Mouse (Mus musculus) CH12.LX (cell line): ENCODE measurements around the gene Slain1. TPM values are rescaled to one million over a fixed set of nuclear protein-coding genes. Genes with fewer than 3 reads are reported as not detected.

Experiments
- DNase-seq: peaks from one replicate; pipeline ENCODE4 v3.0.0-alpha.2; 2013; ENCODE audit errors: extremely low read depth
- H3K27ac ChIP-seq: 2 replicates; pipeline ENCODE4 v1.5.1; 2012; ENCODE audit warnings: low read depth, mild to moderate bottlenecking, control low read depth, moderate library complexity; ENCODE audit not compliant: insufficient read depth
- H3K27me3 ChIP-seq: replicated peaks from 2 replicates; pipeline ENCODE3; 2012; ENCODE audit warnings: inconsistent platforms
- H3K36me3 ChIP-seq, 2 experiments: replicated peaks in 1 of 2; 2 replicates each; pipeline versions ENCODE3 to v1.6.1; 2012; ENCODE audit warnings: inconsistent platforms in 1 of 2, low read length in 1 of 2, mild to moderate bottlenecking in 1 of 2, mixed read lengths in 1 of 2, moderate library complexity in 1 of 2; ENCODE audit not compliant: control insufficient read depth in 1 of 2, insufficient read depth in 1 of 2
- H3K4me1 ChIP-seq, 2 experiments: 2 replicates each; pipeline ENCODE4 v1.6.1; 2012; ENCODE audit warnings: inconsistent platforms in 1 of 2, moderate library complexity in 1 of 2; ENCODE audit not compliant: insufficient read depth in 2 of 2, control insufficient read depth in 1 of 2
- H3K4me2 ChIP-seq: 2 replicates; pipeline ENCODE4 v1.6.1; 2012; ENCODE audit warnings: low read depth, mild to moderate bottlenecking, control low read depth; ENCODE audit not compliant: poor library complexity, insufficient read depth, severe bottlenecking
- H3K4me3 ChIP-seq, 3 experiments: fragments of 150-350 bp in 1 of 3; sonication (generic) in 1 of 3; replicated peaks in 1 of 3; 2 replicates each; pipeline versions ENCODE3 to v1.5.1; 2011 to 2012; ENCODE audit warnings: low read depth in 2 of 3, low read length in 2 of 3, mild to moderate bottlenecking in 2 of 3, moderate library complexity in 2 of 3, control low read depth in 1 of 3, improper control_type of control experiment in 1 of 3, inconsistent platforms in 1 of 3, mixed read lengths in 1 of 3; ENCODE audit not compliant: poor library complexity in 1 of 3
- H3K79me2 ChIP-seq: replicated peaks from 2 replicates; pipeline ENCODE4 v1.6.1; 2012; ENCODE audit warnings: mild to moderate bottlenecking, moderate library complexity; ENCODE audit not compliant: control insufficient read depth, poor library complexity, insufficient read depth, severe bottlenecking; ENCODE audit errors: extremely low read depth
- H3K9ac ChIP-seq: 2 replicates; pipeline ENCODE4 v1.6.1; 2012; ENCODE audit warnings: low read depth, mild to moderate bottlenecking, control low read depth, moderate library complexity; ENCODE audit not compliant: insufficient read depth
- H3K9me3 ChIP-seq: replicated peaks from 2 replicates; pipeline ENCODE3; 2012; ENCODE audit warnings: low read length, inconsistent platforms, mixed read lengths
- CHD1 ChIP-seq: IDR thresholded peaks from 2 replicates; pipeline ENCODE4 v1.6.1; 2012; ENCODE audit warnings: low read depth, low read length, improper control_type of control experiment, inconsistent platforms
- CHD2 ChIP-seq: IDR thresholded peaks from 2 replicates; pipeline ENCODE4 v1.6.1; 2011; ENCODE audit warnings: low read length, improper control_type of control experiment
- E2F4 ChIP-seq: IDR thresholded peaks from 2 replicates; pipeline ENCODE4 v1.6.1; 2011; ENCODE audit warnings: low read depth, low read length, improper control_type of control experiment; ENCODE audit not compliant: insufficient replicate concordance
- ELF1 ChIP-seq: IDR thresholded peaks from 2 replicates; pipeline ENCODE4 v1.6.1; 2014; ENCODE audit warnings: low read depth, mild to moderate bottlenecking, inconsistent platforms, low read length, improper control_type of control experiment
- EP300 ChIP-seq: IDR thresholded peaks from 2 replicates; pipeline ENCODE4 v1.6.1; 2011; ENCODE audit warnings: low read length, improper control_type of control experiment
- ETS1 ChIP-seq: conservative IDR thresholded peaks from 2 replicates; pipeline ENCODE4 v1.6.1; 2012; ENCODE audit warnings: low read depth, mild to moderate bottlenecking, inconsistent platforms, low read length, improper control_type of control experiment, moderate library complexity
- HCFC1 ChIP-seq: IDR thresholded peaks from 2 replicates; pipeline ENCODE4 v1.6.1; 2012; ENCODE audit warnings: low read depth, mild to moderate bottlenecking, inconsistent platforms, low read length, improper control_type of control experiment
- IRF4 ChIP-seq: IDR thresholded peaks from 2 replicates; pipeline ENCODE4 v1.6.1; 2014; ENCODE audit warnings: low read depth, mild to moderate bottlenecking, inconsistent platforms, low read length, improper control_type of control experiment
- JUN ChIP-seq: IDR thresholded peaks from 2 replicates; pipeline ENCODE4 v1.6.1; 2011; ENCODE audit warnings: low read depth, mild to moderate bottlenecking, low read length, improper control_type of control experiment, moderate library complexity; ENCODE audit not compliant: insufficient read depth
- JUND ChIP-seq: conservative IDR thresholded peaks from 2 replicates; pipeline ENCODE4 v1.6.1; 2011; ENCODE audit warnings: low read depth, low read length, improper control_type of control experiment
- KAT2A ChIP-seq: IDR thresholded peaks from 2 replicates; pipeline ENCODE4 v1.6.1; 2012; ENCODE audit warnings: low read length, improper control_type of control experiment, inconsistent platforms; ENCODE audit not compliant: insufficient replicate concordance
- MAFK ChIP-seq: IDR thresholded peaks from 2 replicates; pipeline ENCODE4 v1.6.1; 2011; ENCODE audit warnings: low read length, improper control_type of control experiment; ENCODE audit not compliant: insufficient replicate concordance
- MAX ChIP-seq: IDR thresholded peaks from 2 replicates; pipeline ENCODE4 v1.6.1; 2011; ENCODE audit warnings: low read length, improper control_type of control experiment
- MXI1 ChIP-seq: IDR thresholded peaks from 2 replicates; pipeline ENCODE4 v1.6.1; 2011; ENCODE audit warnings: mild to moderate bottlenecking, low read depth, low read length, improper control_type of control experiment
- MYC ChIP-seq: IDR thresholded peaks from 2 replicates; pipeline ENCODE4 v1.6.1; 2011; ENCODE audit warnings: low read depth, mild to moderate bottlenecking, improper control_type of control experiment, low read length
- NELFE ChIP-seq: IDR thresholded peaks from 2 replicates; pipeline ENCODE4 v1.6.1; 2011; ENCODE audit warnings: low read depth, low read length, improper control_type of control experiment
- NRF1 ChIP-seq: IDR thresholded peaks from 2 replicates; pipeline ENCODE4 v1.6.1; 2014; ENCODE audit warnings: low read depth, mild to moderate bottlenecking, inconsistent platforms, low read length, improper control_type of control experiment, moderate library complexity
- PAX5 ChIP-seq: IDR thresholded peaks from 2 replicates; pipeline ENCODE4 v1.6.1; 2012; ENCODE audit warnings: low read length, inconsistent platforms, mixed read lengths
- POLR2AphosphoS2 ChIP-seq: IDR thresholded peaks from 2 replicates; pipeline ENCODE4 v1.6.1; 2011; ENCODE audit warnings: low read depth, low read length, improper control_type of control experiment
- RAD21 ChIP-seq: IDR thresholded peaks from 2 replicates; pipeline ENCODE4 v1.6.1; 2011; ENCODE audit warnings: low read depth, mild to moderate bottlenecking, low read length, improper control_type of control experiment, moderate library complexity
- RCOR1 ChIP-seq: conservative IDR thresholded peaks from 2 replicates; pipeline ENCODE4 v1.6.1; 2012; ENCODE audit warnings: low read depth, mild to moderate bottlenecking, inconsistent platforms, low read length, improper control_type of control experiment
- SIN3A ChIP-seq: IDR thresholded peaks from 2 replicates; pipeline ENCODE4 v1.6.1; 2012; ENCODE audit warnings: low read length, improper control_type of control experiment, inconsistent platforms
- TCF12 ChIP-seq: IDR thresholded peaks from 2 replicates; pipeline ENCODE4 v1.6.1; 2014; ENCODE audit warnings: low read depth, mild to moderate bottlenecking, inconsistent platforms, low read length, improper control_type of control experiment
- UBTF ChIP-seq: IDR thresholded peaks from 2 replicates; pipeline ENCODE4 v1.6.1; 2012; ENCODE audit warnings: low read depth, mild to moderate bottlenecking, inconsistent platforms, low read length, improper control_type of control experiment, moderate library complexity
- USF2 ChIP-seq: conservative IDR thresholded peaks from 2 replicates; pipeline ENCODE4 v1.6.1; 2011; ENCODE audit warnings: low read depth, low read length, improper control_type of control experiment
- ZKSCAN1 ChIP-seq: IDR thresholded peaks from 2 replicates; pipeline ENCODE4 v1.6.1; 2012; ENCODE audit warnings: low read depth, inconsistent platforms, low read length, improper control_type of control experiment, borderline replicate concordance
- ZMIZ1 ChIP-seq: IDR thresholded peaks from 2 replicates; pipeline ENCODE4 v1.6.1; 2012; ENCODE audit warnings: low read depth, mild to moderate bottlenecking, inconsistent platforms, low read length, improper control_type of control experiment
- ZNF384 ChIP-seq: IDR thresholded peaks from 2 replicates; pipeline ENCODE4 v1.6.1; 2012; ENCODE audit warnings: low read depth, low read length, improper control_type of control experiment, inconsistent platforms
- dilution Hi-C: fragments of 300-500 bp; cut with MboI; formaldehyde crosslinking; loops from 2 replicates; pipeline ENCODE4 v1.14.3; 2020; ENCODE audit warnings: low sequenced_read_pairs; ENCODE audit not compliant: extremely low pct_unique_long_range_greater_than_20kb, extremely low pct_ligation_motif_present
- in situ Hi-C: fragments of 300-500 bp; cut with MboI; formaldehyde crosslinking; loops from 3 replicates; pipeline ENCODE4 v1.14.3; 2019; ENCODE audit warnings: low sequenced_read_pairs, low pct_ligation_motif_present, low pct_unique_long_range_greater_than_20kb, mixed read lengths
- polyA plus RNA-seq: library from polyadenylated mRNA; unstranded; fragments of >175 nt; gene quantifications from 2 replicates; pipeline ENCODE4 v1.2.1, GENCODE M21; 2012; ENCODE audit warnings: low read depth; ENCODE audit not compliant: insufficient read length
- total RNA-seq, 2 experiments: library from RNA; depleted of rRNA; stranded (reverse); fragments of 300-350 nt in 1 of 2; fragments of >200 nt in 1 of 2; gene quantifications; 2 replicates each; pipeline ENCODE4 v1.2.3; 2012 to 2014

Gene Slain1
- total and polyA plus RNA-seq, 3 experiments: 13.1 to 15.9 (median 13.6) TPM

DNA sequence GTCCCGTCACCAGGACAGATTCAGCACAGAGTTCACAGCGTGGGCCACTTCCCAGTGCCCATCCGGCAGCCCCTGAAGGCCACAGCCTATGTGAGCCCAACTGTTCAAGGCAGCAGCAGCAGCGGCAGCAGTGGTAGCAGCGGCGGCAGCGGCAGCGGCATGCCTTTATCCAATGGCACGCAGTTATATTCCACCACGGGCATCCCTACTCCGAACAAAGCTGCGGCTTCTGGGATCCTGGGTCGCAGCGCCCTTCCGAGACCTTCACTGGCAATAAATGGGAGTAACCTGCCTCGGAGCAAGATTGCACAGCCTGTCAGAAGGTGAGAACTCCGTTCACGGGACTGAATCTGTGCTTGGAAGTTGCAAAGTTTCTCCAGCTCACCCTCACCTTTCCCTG lies 52.5 kb downstream of the Slain1 start:
- no peaks in the 10 kb centered on the region for H3K9me3 ChIP-seq
- in situ Hi-C loops: loop anchor here (25.0 kb wide), 2 partner anchors 335 to 1110 kb away; no protein-coding TSS in a partner anchor

DNA sequence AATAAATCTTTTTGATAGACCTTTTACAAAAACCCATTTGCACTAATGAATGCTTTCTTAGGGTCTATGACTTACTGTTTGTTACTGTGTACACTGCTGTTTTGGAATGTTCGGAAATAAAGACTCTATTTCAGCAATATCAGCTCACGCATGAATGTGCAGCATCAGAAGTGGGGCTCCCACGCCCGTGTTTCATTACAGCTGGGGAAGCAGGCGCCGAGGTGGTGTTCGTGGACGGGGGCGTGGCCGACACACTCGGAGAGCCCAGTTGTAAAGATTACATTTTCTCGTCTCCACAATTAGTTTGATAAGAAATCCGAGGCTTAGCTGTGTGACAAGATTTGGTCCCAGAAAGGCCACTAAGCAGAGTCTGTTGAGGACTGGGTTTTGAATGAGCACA lies 54.7 kb downstream of the Slain1 start:
- DNase-seq: no peak
- TF ChIP-seq KAT2A (no peak), MYC (no peak), RAD21 (no peak), USF2 (no peak), ELF1 (no peak), RCOR1 (no peak), E2F4 (no peak), NRF1 (no peak), IRF4 (no peak), MAFK (no peak), ZMIZ1 (no peak), EP300 (no peak), CHD1 (no peak), CHD2 (no peak), MXI1 (no peak), HCFC1 (no peak), JUND (no peak), UBTF (no peak), ZKSCAN1 (no peak), PAX5 (no peak)
- in situ Hi-C loops (loop anchor here (25.0 kb wide), 2 partner anchors 333 to 1108 kb away; no protein-coding TSS in a partner anchor), dilution Hi-C loops (no loop called here)
- Histone ChIP-seq H3K4me2 (no peak overlapping the region), H3K9ac (no peak overlapping the region), H3K36me3 (peaks cover 14 to 39% of the 10 kb centered on the region in 2 experiments), H3K4me1 (peaks cover 0 to 5% of the 10 kb centered on the region in 2 experiments; a peak in 1 of 4 replicates), H3K27ac (no peak overlapping the region), H3K79me2 (no peaks in the 10 kb centered on the region), H3K9me3 (no peaks in the 10 kb centered on the region), H3K4me3 (no peak overlapping the region), H3K27me3 (no peaks in the 10 kb centered on the region)

More for the DNA sequence above, 52.5 kb downstream of the Slain1 start:
- peaks cover 0 to 5% of the 10 kb centered on the region in 2 experiments; a peak in 1 of 4 replicates for H3K4me1 ChIP-seq
- no peak overlapping the region for H3K4me3 ChIP-seq
- H3K27me3 ChIP-seq: no peaks in the 10 kb centered on the region
- H3K4me2 ChIP-seq: no peak overlapping the region
- H3K9ac ChIP-seq: no peak overlapping the region
- H3K36me3 ChIP-seq: peaks cover 14 to 45% of the 10 kb centered on the region in 2 experiments
- dilution Hi-C loops: no loop called here
- H3K79me2 ChIP-seq: no peaks in the 10 kb centered on the region
- TF ChIP-seq UBTF: no peak
- no peak for TF ChIP-seq JUN
- no peak for TF ChIP-seq ETS1
- TF ChIP-seq MAX: no peak
- no peak for TF ChIP-seq ZNF384
- no peak for TF ChIP-seq MYC
- no peak for TF ChIP-seq CHD2
- no peak for TF ChIP-seq IRF4
- no peak for TF ChIP-seq ELF1
- TF ChIP-seq SIN3A: no peak
- no peak for TF ChIP-seq RAD21
- TF ChIP-seq POLR2AphosphoS2: no peak
- no peak for TF ChIP-seq RCOR1
- TF ChIP-seq E2F4: no peak
- TF ChIP-seq TCF12: no peak
- no peak for TF ChIP-seq EP300
- TF ChIP-seq NELFE: no peak
- no peak for TF ChIP-seq ZKSCAN1
- no peak for TF ChIP-seq HCFC1
- H3K27ac ChIP-seq: no peak overlapping the region
- no peak for DNase-seq
